Mouse (Mus musculus): ENCODE measurements around the gene Dnah8. TPM values are rescaled to one million over a fixed set of nuclear protein-coding genes. Genes with fewer than 3 reads are reported as not detected.
A peak's percentile ranks its signal among the peaks of the same experiment; 100 is the strongest.

The Dnah8 gene
- polyA plus RNA-seq, 1 experiment from 2014 or later: 0.97 TPM

GRCm38 (mm10) chr17:30739769-30740168 lies 115.6 kb downstream of the Dnah8 start:
- H3K4me2 ChIP-seq (replicated peaks): no peak overlapping the region
- H3K4me3 ChIP-seq: no peak overlapping the region
- H3K27me3 ChIP-seq: no peaks in the 10 kb centered on the region
- no peak overlapping the region for H3K9ac ChIP-seq
- WGBS: 85% methylated on average over 3 of the region's 3 CpGs
- H3K27ac ChIP-seq: no peak overlapping the region
- H3K36me3 ChIP-seq: no peaks in the 10 kb centered on the region
- no peak for ATAC-seq (ENCODE audit: low FRiP score)
- peaks cover 5% of the 10 kb centered on the region; the same call in 1 of the 2 replicates for H3K4me1 ChIP-seq
- H3K9me3 ChIP-seq (replicated peaks): no peaks in the 10 kb centered on the region

DNA sequence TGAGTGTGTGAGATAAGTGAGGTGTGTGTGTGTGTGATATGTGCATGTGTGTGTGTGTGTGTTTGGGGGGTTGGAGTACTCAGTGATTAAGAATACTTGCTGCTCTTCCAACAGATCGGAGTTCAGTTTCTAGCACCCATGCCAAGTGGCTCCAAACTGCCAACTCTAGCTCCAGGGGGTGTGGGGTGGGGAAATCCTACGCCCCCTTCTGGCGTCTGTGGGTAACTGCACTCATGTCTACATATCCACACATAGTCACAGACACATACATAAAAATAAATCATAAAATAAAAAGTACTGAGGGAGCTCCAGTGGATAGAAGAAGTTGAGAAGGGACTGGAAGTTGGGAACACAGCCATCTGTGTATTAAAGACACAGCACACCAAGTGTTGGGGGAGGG lies 119.8 kb downstream of the Dnah8 start:
- WGBS: 91% methylated on average over 3 of the region's 3 CpGs
- H3K9ac ChIP-seq: no peak overlapping the region
- no peak overlapping the region for H3K4me3 ChIP-seq
- ATAC-seq (ENCODE audit: low FRiP score): no peak
- H3K4me1 ChIP-seq: peaks cover 5% of the 10 kb centered on the region; the same call in 1 of the 2 replicates
- H3K9me3 ChIP-seq (replicated peaks): no peaks in the 10 kb centered on the region
- no peaks in the 10 kb centered on the region for H3K27me3 ChIP-seq
- H3K4me2 ChIP-seq (replicated peaks): no peak overlapping the region
- H3K27ac ChIP-seq: no peak overlapping the region
- no peaks in the 10 kb centered on the region for H3K36me3 ChIP-seq

GRCm38 (mm10) chr17:30746056-30747024 lies 122.2 kb downstream of the Dnah8 start:
- H3K9me3 ChIP-seq (replicated peaks): no peaks in the 10 kb centered on the region
- no peak overlapping the region for H3K27ac ChIP-seq
- no peaks in the 10 kb centered on the region for H3K36me3 ChIP-seq
- no peak overlapping the region for H3K4me2 ChIP-seq (replicated peaks)
- peak; percentile 58; the same call in 1 of the 2 replicates for ATAC-seq (ENCODE audit: low FRiP score)
- 54% methylated on average over 29 of the region's 29 CpGs for WGBS
- H3K27me3 ChIP-seq: no peaks in the 10 kb centered on the region
- H3K4me3 ChIP-seq: no peak overlapping the region
- peaks cover 12% of the 10 kb centered on the region; the same call in 1 of the 2 replicates for H3K4me1 ChIP-seq
- H3K9ac ChIP-seq: no peak overlapping the region

- no peak for ATAC-seq (ENCODE audit: low FRiP score)
- 0 out of 2 replicates have a peak, but pooled peaks cover 7% of the 10 kb centered on the region for H3K4me1 ChIP-seq
- H3K27ac ChIP-seq: no peak overlapping the region
- H3K27me3 ChIP-seq: no peaks in the 10 kb centered on the region
- no peaks in the 10 kb centered on the region for H3K9me3 ChIP-seq (replicated peaks)
- H3K9ac ChIP-seq: no peak overlapping the region
- H3K4me3 ChIP-seq: no peak overlapping the region
- 91% methylated on average over 12 of the region's 12 CpGs for WGBS
- no peaks in the 10 kb centered on the region for H3K36me3 ChIP-seq
- H3K4me2 ChIP-seq (replicated peaks): no peak overlapping the region
Measured at GRCm38 (mm10) chr17:30749391-30749790, 125.2 kb downstream of the Dnah8 start.

- WGBS: 38% methylated on average over 6 of the region's 6 CpGs
- H3K27ac ChIP-seq: no peak overlapping the region
Measured at GRCm38 (mm10) chr17:30750269-30750668, 126.1 kb downstream of the Dnah8 start.

DNA sequence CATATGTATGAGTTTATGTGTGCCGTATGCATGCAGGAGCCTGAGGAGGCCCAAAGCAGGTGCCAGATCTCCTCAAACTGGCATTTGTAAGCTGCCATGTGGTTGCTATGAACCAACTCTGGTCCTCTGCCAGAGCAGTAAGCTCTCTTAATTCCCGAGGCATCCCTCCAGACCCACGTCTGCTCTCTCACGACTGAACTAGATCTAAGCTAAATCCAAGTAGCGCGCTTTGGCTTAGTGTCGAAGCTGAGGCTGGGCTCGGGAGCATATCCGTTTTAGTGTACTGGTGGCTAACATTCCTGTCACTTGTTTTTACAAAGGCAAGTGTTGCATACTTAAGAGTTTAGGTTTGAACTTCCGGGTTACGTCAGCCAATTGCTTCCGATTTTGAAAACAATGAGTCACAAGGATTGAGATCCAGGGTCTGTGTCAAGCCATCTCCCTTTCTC lies 128.2 kb downstream of the Dnah8 start:
- Histone ChIP-seq H3K27me3 (no peaks in the 10 kb centered on the region), H3K9me3 (replicated peaks) (0 out of 2 replicates have a peak, but pooled peaks cover 2% of the 10 kb centered on the region), H3K36me3 (no peaks in the 10 kb centered on the region), H3K27ac (no peak overlapping the region), H3K4me1 (0 out of 2 replicates have a peak, but pooled peaks cover 7% of the 10 kb centered on the region), H3K4me3 (no peak overlapping the region), H3K4me2 (replicated peaks) (no peak overlapping the region), H3K9ac (no peak overlapping the region)
- 85% methylated on average over 12 of the region's 12 CpGs for WGBS
- no peak for ATAC-seq (ENCODE audit: low FRiP score)

More at GRCm38 (mm10) chr17:30750269-30750668, 126.1 kb downstream of the Dnah8 start:
- Histone ChIP-seq H3K9ac (no peak overlapping the region), H3K27me3 (no peaks in the 10 kb centered on the region), H3K36me3 (no peaks in the 10 kb centered on the region), H3K9me3 (replicated peaks) (no peaks in the 10 kb centered on the region), H3K4me1 (0 out of 2 replicates have a peak, but pooled peaks cover 7% of the 10 kb centered on the region), H3K4me2 (replicated peaks) (no peak overlapping the region), H3K4me3 (no peak overlapping the region)
- no peak for ATAC-seq (ENCODE audit: low FRiP score)

DNA sequence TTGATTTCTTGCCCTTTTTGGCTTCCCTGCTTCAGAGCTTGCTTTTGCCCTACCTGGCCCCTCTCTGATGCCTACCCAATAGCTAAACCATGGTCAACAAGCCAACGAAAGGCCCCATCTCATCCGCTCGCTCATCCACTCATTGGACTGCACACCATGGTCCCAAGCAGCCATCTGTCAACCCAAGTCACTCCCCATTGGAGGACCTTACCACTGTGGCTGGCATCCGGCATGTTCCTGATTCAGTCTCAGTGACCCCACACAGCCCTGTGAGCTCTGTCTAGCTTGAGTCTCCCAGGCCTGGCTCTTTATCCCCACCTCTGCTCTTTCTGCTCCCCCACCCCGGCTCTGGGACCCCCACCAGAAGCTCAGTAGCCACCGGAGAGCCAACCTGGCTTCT lies 129.0 kb downstream of the Dnah8 start:
- no peaks in the 10 kb centered on the region for H3K27me3 ChIP-seq
- no peak overlapping the region for H3K27ac ChIP-seq
- no peak overlapping the region for H3K4me3 ChIP-seq
- 0 out of 2 replicates have a peak, but pooled peaks cover 2% of the 10 kb centered on the region for H3K9me3 ChIP-seq (replicated peaks)
- ATAC-seq (ENCODE audit: low FRiP score): no peak
- no peak overlapping the region for H3K9ac ChIP-seq
- 0 out of 2 replicates have a peak, but pooled peaks cover 7% of the 10 kb centered on the region for H3K4me1 ChIP-seq
- H3K4me2 ChIP-seq (replicated peaks): no peak overlapping the region
- WGBS: 86% methylated on average over 6 of the region's 6 CpGs
- H3K36me3 ChIP-seq: no peaks in the 10 kb centered on the region

GRCm38 (mm10) chr17:30756771-30757170 lies 132.6 kb downstream of the Dnah8 start:
- Histone ChIP-seq H3K27ac (no peak overlapping the region), H3K9ac (no peak overlapping the region), H3K27me3 (no peaks in the 10 kb centered on the region), H3K4me2 (replicated peaks) (no peak overlapping the region), H3K4me1 (no peaks in the 10 kb centered on the region), H3K36me3 (no peaks in the 10 kb centered on the region), H3K4me3 (no peak overlapping the region), H3K9me3 (replicated peaks) (0 out of 2 replicates have a peak, but pooled peaks cover 5% of the 10 kb centered on the region)
- ATAC-seq (ENCODE audit: low FRiP score): no peak
- WGBS: 99% methylated on average over 5 of the region's 5 CpGs

- 92% methylated on average over 4 of the region's 4 CpGs for WGBS
- no peak overlapping the region for H3K4me2 ChIP-seq (replicated peaks)
- no peak overlapping the region for H3K27ac ChIP-seq
Measured at GRCm38 (mm10) chr17:30760307-30760706, 136.2 kb downstream of the Dnah8 start.

DNA sequence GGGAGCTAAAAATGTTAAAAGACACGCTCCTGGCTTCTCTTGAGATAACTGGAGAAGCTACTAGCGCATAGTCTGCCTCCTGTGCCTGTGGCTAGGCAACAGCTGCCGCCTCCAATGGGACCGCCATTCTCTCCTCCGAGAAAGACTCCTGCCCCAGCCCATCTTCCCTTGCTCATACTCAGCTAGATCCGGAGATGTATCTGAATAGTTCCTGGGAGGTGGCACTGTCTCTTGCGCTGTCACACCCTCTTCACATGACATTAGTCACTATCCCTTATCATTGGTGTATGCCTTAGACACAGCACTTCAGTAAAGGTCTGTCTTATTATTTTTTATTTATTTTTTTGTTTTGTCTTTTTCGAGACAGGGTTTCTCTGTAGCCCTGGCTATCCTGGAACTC lies 140.1 kb downstream of the Dnah8 start:
- Histone ChIP-seq H3K4me1 (no peaks in the 10 kb centered on the region), H3K36me3 (no peaks in the 10 kb centered on the region), H3K9me3 (replicated peaks) (0 out of 2 replicates have a peak, but pooled peaks cover 3% of the 10 kb centered on the region), H3K27me3 (no peaks in the 10 kb centered on the region), H3K9ac (no peak overlapping the region), H3K27ac (no peak overlapping the region), H3K4me2 (replicated peaks) (no peak overlapping the region), H3K4me3 (no peak overlapping the region)
- WGBS: 93% methylated on average over 8 of the region's 8 CpGs
- ATAC-seq (ENCODE audit: low FRiP score): no peak

More at GRCm38 (mm10) chr17:30760307-30760706, 136.2 kb downstream of the Dnah8 start:
- no peak overlapping the region for H3K9ac ChIP-seq
- H3K4me3 ChIP-seq: no peak overlapping the region
- H3K4me1 ChIP-seq: no peaks in the 10 kb centered on the region
- H3K36me3 ChIP-seq: no peaks in the 10 kb centered on the region
- H3K27me3 ChIP-seq: no peaks in the 10 kb centered on the region
- no peak for ATAC-seq (ENCODE audit: low FRiP score)
- H3K9me3 ChIP-seq (replicated peaks): 0 out of 2 replicates have a peak, but pooled peaks cover 5% of the 10 kb centered on the region

GRCm38 (mm10) chr17:30774416-30774815 lies 150.3 kb downstream of the Dnah8 start:
- no peak overlapping the region for H3K27ac ChIP-seq
- H3K4me1 ChIP-seq: no peaks in the 10 kb centered on the region
- H3K9me3 ChIP-seq (replicated peaks): no peaks in the 10 kb centered on the region
- no peak overlapping the region for H3K4me3 ChIP-seq
- H3K4me2 ChIP-seq (replicated peaks): no peak overlapping the region
- H3K27me3 ChIP-seq: no peaks in the 10 kb centered on the region
- H3K9ac ChIP-seq: no peak overlapping the region
- no peak for ATAC-seq (ENCODE audit: low FRiP score)
- H3K36me3 ChIP-seq: no peaks in the 10 kb centered on the region

DNA sequence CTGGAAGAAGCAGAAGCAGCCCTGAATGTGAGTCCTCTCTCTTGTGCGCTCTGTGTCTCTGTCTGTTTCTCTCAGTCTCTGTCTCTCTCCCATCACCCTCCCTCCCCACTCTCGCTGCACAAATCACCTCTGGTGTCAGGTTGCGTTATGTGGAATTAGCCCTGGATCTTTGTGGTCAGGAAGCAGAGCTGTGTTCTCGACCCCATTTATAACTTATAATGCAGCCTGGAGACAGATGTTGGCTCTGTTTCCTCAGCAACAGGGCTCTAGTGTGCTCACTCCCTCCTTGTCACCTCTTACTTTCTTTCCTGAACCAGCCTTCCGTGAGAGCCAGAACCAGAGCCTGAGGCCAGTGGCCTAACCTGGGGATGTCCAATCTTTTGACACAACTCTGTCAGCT lies 150.9 kb downstream of the Dnah8 start:
- no peak overlapping the region for H3K27ac ChIP-seq
- H3K27me3 ChIP-seq: no peaks in the 10 kb centered on the region
- H3K9ac ChIP-seq: no peak overlapping the region

More for the DNA sequence above, 150.9 kb downstream of the Dnah8 start:
- Histone ChIP-seq H3K9me3 (replicated peaks) (no peaks in the 10 kb centered on the region), H3K4me1 (no peaks in the 10 kb centered on the region), H3K36me3 (no peaks in the 10 kb centered on the region), H3K4me2 (replicated peaks) (no peak overlapping the region), H3K4me3 (no peak overlapping the region)
- WGBS: 48% methylated on average over 5 of the region's 5 CpGs
- ATAC-seq (ENCODE audit: low FRiP score): no peak
